Mouse (Mus musculus) erythroblast, embryonic 14.5 days (primary cell): ENCODE data around the gene Gm49403.

Experiments used
- GATA1 ChIP-seq: IDR thresholded peaks from 2 replicates; pipeline ENCODE4 v1.6.1; 2012; ENCODE audit warnings: low read length, inconsistent platforms, mixed read lengths
- TAL1 ChIP-seq: IDR thresholded peaks from 3 replicates; pipeline ENCODE4 v1.6.1; 2012; ENCODE audit warnings: low read length, inconsistent platforms, mixed read lengths

DNA sequence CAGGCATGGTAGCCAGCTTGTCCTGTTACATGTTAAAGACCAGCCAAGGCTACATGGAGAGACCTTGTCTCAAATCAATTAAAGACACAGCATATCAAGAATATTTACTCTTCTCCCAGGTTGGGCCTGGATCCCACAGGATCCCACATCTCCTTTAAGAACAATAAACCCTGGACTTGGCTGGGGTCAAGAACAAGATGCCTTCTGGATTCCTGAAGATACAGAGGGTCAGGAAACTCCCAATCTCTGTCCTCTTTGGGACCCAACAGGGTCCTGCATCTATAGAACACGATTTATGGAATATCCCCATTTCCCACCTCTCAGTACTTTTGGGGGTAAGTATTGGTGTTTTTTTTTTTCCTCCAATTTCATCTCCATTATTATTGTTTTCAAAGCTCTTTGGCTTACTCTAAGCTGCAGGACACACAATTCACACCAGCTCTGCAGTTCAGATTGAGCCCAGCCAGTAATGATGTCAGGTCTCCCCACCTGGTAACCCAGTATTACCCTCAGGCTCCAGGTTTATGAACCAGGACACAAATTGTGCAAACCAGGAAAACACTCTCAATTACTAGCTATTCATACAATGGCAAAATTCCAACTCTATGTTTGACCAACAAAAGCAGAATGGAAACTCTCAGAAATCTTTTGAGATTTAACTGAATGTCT, 3.3 kb downstream of the Gm49403 start:
- no peak for TF ChIP-seq GATA1
- no peak for TF ChIP-seq TAL1
